Mouse (Mus musculus): Measurements from ENCODE around the gene Smad5.

DNA sequence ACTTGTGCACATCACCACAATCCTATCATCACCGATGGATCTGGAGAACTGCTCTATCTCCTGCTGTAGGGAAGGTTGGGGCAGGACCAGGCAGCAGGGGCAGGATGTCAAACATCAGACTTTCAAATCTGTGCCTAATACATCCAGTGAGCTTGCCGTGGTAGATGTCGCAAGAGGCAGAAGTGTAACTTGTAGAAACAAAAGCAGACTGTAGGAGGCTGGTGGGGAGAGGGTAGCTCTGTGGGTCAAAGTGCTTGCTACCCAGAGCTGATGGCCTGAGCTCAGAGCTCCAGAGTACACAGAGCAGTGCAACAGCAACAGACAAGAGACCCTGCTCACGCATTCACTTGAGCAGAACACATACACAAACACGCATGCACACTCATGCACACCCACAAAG is 6.1 kb upstream of the Smad5 start:
- TF ChIP-seq CTCF (IDR thresholded peaks at IDR 0.05; ENCODE audit: low read depth, low read length) (no peak), POLR2AphosphoS5 (IDR thresholded peaks at IDR 0.05; ENCODE audit: insufficient replicate concordance, low read depth, low read length) (no peak), GATA1 (IDR thresholded peaks at IDR 0.05; ENCODE audit: borderline replicate concordance, low read length) (no peak)
